Mouse (Mus musculus) lung, adult 2 months (tissue): Measurements from ENCODE around the gene 4930467E23Rik. TPM values are rescaled to one million over a fixed set of nuclear protein-coding genes. Genes with fewer than 3 reads are reported as not detected.
"Not testable (repeated sequence)": the region's sequence is repeated elsewhere in the genome, so short reads cannot be mapped to it uniquely, and the experiment has no call there.

Experiments
- DNase-seq: peaks from one replicate; pipeline ENCODE4 v3.0.0; 2022
- H3K4me1 ChIP-seq: fragments of 200-500 bp; 2 replicates; pipeline ENCODE4 v1.6.1; 2011; ENCODE audit warnings: low read length; ENCODE audit not compliant: control insufficient read depth, insufficient read depth
- H3K4me3 ChIP-seq: fragments of 200-500 bp; replicated peaks from 2 replicates; pipeline ENCODE3; 2011; ENCODE audit warnings: low read depth, mild to moderate bottlenecking, control low read depth, low read length; ENCODE audit errors: extremely low read depth
- WGBS: fragments of 180-500 bp; shearing (Covaris S2); methylation state at CpG from one replicate; pipeline ENCODE4 v1.1.7; 2018; 5-methylcytosine and 5-hydroxymethylcytosine counted together
- polyA plus RNA-seq: library from polyadenylated mRNA; depleted of rRNA; stranded (reverse); fragments of >200 nt; gene quantifications from 2 replicates; pipeline ENCODE4 v1.2.3, GENCODE M21; 2012

Gene 4930467E23Rik
- polyA plus RNA-seq, 1 experiment: not detected

GRCm38 (mm10) chr8:19754178-19754577 lies 24.8 kb downstream of the 4930467E23Rik start:
- not testable (repeated sequence) for H3K4me1 ChIP-seq, DNase-seq, H3K4me3 ChIP-seq
- WGBS: 46% methylated on average over 3 of the region's 3 CpGs

DNA sequence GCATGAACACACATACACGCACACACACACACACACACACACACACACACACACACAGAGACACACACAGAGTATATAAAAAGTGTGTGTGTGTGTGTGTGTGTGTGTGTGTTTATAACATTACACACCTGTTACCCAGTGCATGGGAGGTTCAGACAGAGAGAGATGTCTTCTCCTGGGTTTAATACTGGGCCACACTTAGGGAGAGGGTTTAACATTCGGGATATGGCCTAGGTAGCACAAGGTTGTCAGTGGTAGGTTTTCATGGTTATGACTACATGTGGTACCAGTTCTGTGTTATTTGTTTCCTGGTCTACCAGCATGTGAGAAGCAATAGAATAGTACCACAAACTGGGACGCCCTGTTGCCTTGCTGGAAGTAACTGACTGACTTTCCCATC lies 25.6 kb downstream of the 4930467E23Rik start:
- not testable (repeated sequence) for H3K4me1 ChIP-seq, H3K4me3 ChIP-seq, DNase-seq
- WGBS: 71% methylated on average over 3 of the region's 3 CpGs

GRCm38 (mm10) chr8:19761660-19762059 lies 32.3 kb downstream of the 4930467E23Rik start:
- H3K4me1 ChIP-seq, DNase-seq, H3K4me3 ChIP-seq: not testable (repeated sequence)
- 82% methylated on average over 5 of the region's 5 CpGs for WGBS

DNA sequence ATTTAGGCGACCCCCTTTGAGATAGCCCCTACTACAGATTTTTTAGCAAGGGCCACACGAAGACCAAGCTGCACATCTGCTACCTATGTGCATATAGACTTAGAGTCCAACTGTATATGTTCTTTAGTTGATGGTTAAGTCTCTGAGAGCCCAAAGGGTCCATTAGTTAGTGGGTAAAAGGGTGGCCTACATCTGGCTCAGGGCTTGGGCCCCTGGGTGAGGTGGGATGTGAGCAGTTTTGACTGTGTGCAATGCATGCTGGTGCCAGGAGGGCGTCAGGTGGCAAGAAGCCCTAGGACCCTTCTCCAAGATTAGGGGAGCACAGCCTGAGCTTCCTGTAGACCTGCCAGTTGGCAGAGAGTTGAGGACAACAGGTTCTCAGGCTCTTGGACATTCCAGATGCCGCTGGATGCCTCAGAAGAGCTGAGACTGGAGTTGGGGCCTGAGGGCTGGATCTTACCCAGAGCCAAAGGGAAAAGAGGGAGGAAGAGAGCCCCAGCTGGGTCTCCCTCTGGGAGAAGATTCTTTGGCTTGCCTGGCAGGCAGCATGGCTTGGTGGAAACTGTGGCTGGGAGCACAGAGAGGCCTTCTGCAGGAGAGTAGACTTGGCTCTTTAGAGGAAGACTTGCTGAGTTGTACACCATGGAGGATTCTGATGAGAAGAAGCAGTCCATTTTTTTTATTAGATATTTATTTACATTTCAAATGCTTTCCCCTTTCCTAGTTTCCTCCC lies 33.6 kb downstream of the 4930467E23Rik start:
- H3K4me3 ChIP-seq, DNase-seq, H3K4me1 ChIP-seq: not testable (repeated sequence)
- WGBS: 59% methylated on average over 4 of the region's 4 CpGs

- not testable (repeated sequence) for H3K4me1 ChIP-seq, H3K4me3 ChIP-seq, DNase-seq
Observed at GRCm38 (mm10) chr8:19765531-19765930, 36.2 kb downstream of the 4930467E23Rik start.

DNA sequence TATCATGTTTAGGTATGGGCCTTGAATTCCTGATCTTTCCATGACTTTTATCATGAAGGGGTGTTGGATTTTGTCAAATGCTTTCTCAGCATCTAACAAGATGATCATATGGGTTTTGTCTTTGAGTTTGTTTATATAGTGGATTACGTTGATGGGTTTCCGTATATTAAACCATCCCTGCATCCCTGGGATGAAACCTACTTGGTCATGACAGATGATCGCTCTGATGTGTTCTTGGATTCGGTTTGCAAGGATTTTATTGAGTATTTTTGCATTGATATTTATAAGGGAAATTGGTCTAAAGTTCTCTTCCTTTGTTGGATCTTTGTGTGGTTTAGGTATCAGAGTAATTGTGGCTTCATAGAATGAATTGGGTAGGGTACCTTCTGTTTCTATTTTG lies 44.1 kb downstream of the 4930467E23Rik start:
- not testable (repeated sequence) for DNase-seq, H3K4me1 ChIP-seq, H3K4me3 ChIP-seq
- 78% methylated on average over 4 of the region's 4 CpGs for WGBS

DNA sequence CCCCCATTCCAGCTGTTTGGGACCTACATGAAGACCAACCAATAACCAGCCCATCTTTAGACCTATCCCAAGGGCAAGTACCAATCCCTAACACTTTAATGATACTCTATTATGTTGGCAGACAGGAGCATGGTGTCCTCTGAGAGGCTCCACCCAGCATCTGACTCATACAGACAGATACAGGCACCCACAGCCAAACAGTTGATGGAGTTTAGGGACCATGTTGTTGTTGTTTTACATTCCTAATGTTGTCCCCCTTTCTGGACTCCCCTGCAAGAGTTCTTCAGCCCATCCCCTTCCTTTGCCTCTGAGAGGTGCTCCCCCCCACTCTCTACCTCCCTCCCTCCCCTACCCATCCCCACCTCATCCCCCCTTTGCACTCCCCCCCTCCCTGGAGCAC lies 46.9 kb downstream of the 4930467E23Rik start:
- H3K4me3 ChIP-seq, DNase-seq, H3K4me1 ChIP-seq: not testable (repeated sequence)

DNA sequence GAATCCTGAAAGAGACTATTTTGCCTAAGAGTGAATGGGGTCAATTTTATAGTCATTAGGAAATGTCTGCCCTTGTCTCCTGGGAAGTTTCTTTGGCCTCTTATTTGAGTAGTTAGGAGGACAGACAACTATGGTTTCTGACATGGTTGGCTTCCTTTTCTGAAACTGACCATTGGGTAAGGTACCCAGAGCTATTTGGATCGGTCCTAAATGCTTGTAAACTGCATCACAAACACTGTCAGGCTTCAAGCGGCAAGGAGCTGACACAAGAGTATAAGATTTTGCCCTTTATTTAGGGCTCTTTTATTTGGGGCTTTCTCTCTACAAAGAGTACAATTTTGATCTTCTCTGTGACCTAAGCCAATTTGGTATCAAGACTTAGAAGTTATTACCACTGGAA lies 48.1 kb downstream of the 4930467E23Rik start:
- not testable (repeated sequence) for H3K4me3 ChIP-seq, DNase-seq, H3K4me1 ChIP-seq
- 32% methylated on average over 2 of the region's 2 CpGs for WGBS

- not testable (repeated sequence) for DNase-seq, H3K4me3 ChIP-seq, H3K4me1 ChIP-seq
- WGBS: 44% methylated on average over 1 of the region's 1 CpGs
Observed at GRCm38 (mm10) chr8:19778126-19778525, 48.8 kb downstream of the 4930467E23Rik start.

- not testable (repeated sequence) for H3K4me3 ChIP-seq, H3K4me1 ChIP-seq, DNase-seq
- WGBS: 89% methylated on average over 8 of the region's 8 CpGs
Observed at GRCm38 (mm10) chr8:19778891-19779290, 49.5 kb downstream of the 4930467E23Rik start.

- H3K4me1 ChIP-seq, H3K4me3 ChIP-seq, DNase-seq: not testable (repeated sequence)
- 85% methylated on average over 4 of the region's 4 CpGs for WGBS
Observed at GRCm38 (mm10) chr8:19780212-19780611, 50.8 kb downstream of the 4930467E23Rik start.

GRCm38 (mm10) chr8:19780658-19781057 lies 51.3 kb downstream of the 4930467E23Rik start:
- not testable (repeated sequence) for H3K4me3 ChIP-seq, DNase-seq, H3K4me1 ChIP-seq

DNA sequence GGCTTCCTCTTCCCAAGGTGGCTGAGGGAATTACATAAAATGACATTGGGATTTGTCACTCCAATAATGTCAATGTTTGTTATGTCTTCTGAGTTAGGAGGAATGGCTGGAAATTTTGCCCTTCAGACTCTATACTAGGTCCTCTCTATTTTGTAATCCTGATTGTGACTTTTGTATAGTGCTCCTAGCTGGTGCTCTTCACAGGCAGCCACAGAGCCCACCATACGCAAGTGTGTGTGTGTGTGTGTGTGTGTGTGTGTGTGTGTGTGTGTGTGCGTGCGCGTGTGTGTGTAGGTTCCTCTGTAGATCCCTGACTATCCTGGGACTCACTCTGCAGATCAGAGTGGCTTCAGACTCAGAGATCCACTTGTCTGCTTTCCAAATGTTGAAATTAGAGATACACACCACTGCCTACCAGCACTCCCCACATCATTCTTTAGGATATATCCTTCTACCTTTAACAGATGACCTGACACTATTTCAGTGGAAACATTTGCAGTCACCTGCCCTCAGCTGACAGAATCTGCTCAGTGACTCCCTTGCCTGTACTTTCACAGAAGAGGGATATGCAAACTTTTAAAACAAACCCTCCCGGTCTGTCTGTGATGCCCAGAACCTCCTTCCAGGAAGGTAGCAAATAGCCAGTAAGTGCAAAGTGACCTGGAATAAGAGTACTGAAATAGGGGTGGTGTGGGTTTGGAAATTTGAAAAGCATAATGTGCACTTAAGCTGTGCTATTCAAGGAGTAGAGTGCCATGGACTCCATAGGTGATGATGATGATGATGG lies 52.1 kb downstream of the 4930467E23Rik start:
- not testable (repeated sequence) for DNase-seq, H3K4me3 ChIP-seq, H3K4me1 ChIP-seq
- 93% methylated on average over 5 of the region's 5 CpGs for WGBS

DNA sequence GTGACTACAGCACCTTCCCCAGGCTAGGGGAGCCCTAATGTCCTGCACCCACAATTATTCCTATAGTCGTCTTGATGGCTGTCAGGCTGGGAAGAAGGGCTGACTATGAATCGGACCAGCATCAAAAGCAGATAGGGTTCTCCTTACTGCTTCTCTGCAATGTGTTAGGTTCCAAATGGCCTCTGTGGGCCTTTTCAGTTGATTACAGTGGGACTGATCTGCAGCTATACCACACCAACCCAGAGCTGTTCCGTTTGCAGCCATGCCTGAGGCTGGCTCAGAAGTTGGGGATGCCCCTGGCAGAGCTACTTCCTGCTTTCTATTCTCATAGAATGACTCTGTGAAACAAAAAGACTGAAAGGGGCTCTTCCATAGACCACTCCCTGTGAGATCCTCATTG lies 53.4 kb downstream of the 4930467E23Rik start:
- DNase-seq, H3K4me1 ChIP-seq, H3K4me3 ChIP-seq: not testable (repeated sequence)
- 73% methylated on average over 3 of the region's 3 CpGs for WGBS

GRCm38 (mm10) chr8:19783860-19784259 lies 54.5 kb downstream of the 4930467E23Rik start:
- not testable (repeated sequence) for H3K4me1 ChIP-seq, DNase-seq, H3K4me3 ChIP-seq
- WGBS: 85% methylated on average over 1 of the region's 5 CpGs
